Mouse (Mus musculus) liver, adult 2 months (tissue): ENCODE results near the gene Cdh3.

Source experiments
- CTCF ChIP-seq: fragments of 200-500 bp; IDR thresholded peaks from 2 replicates; pipeline ENCODE4 v1.5.1; 2011; ENCODE audit warnings: low read depth, low read length, control low read depth
- POLR2A ChIP-seq: fragments of 200-500 bp; IDR thresholded peaks from 2 replicates; pipeline ENCODE4 v1.6.1; 2011; ENCODE audit warnings: low read length, control low read depth; ENCODE audit not compliant: insufficient read depth; ENCODE audit errors: extremely low read depth

- TF ChIP-seq POLR2A (no peak), CTCF (no peak)
These were observed 86.4 kb downstream of the Cdh3 start for GRCm38 (mm10) chr8:106597067-106597466.
